Mouse (Mus musculus) liver, embryonic 13.5 days (tissue): Measurements from ENCODE around the gene Hexa. TPM values are rescaled to one million over a fixed set of nuclear protein-coding genes. Genes with fewer than 3 reads are reported as not detected.

Source experiments
- ATAC-seq: fragments of 200-750 bp; cut with Nextera tagmentation; 2 replicates; pipeline ENCODE4 v1.8.0; 2017; ENCODE audit warnings: low read depth, mild to moderate bottlenecking, moderate number of reproducible peaks, moderate library complexity
- DNase-seq: peaks from one replicate; pipeline ENCODE4 v3.0.0; 2022
- H3K27ac ChIP-seq: fragments of 300-500 bp; sonication (generic); 2 replicates; pipeline ENCODE4 v1.5.1; 2015; ENCODE audit warnings: moderate library complexity, mild to moderate bottlenecking, inconsistent platforms
- H3K27me3 ChIP-seq: fragments of 300-500 bp; sonication (generic); 2 replicates; pipeline ENCODE4 v1.6.1; 2015; ENCODE audit warnings: mild to moderate bottlenecking, inconsistent platforms
- H3K36me3 ChIP-seq: fragments of 300-500 bp; sonication (generic); 2 replicates; pipeline ENCODE4 v1.6.1; 2015; ENCODE audit warnings: mild to moderate bottlenecking, inconsistent platforms
- H3K4me1 ChIP-seq: fragments of 300-500 bp; sonication (generic); replicated peaks from 2 replicates; pipeline ENCODE4 v1.6.1; 2015; ENCODE audit warnings: inconsistent platforms
- H3K4me2 ChIP-seq: fragments of 300-500 bp; sonication (generic); 2 replicates; pipeline ENCODE4 v1.6.1; 2015; ENCODE audit warnings: inconsistent platforms, mild to moderate bottlenecking, moderate library complexity
- H3K4me3 ChIP-seq: fragments of 300-500 bp; sonication (generic); replicated peaks from 2 replicates; pipeline ENCODE4 v1.5.1; 2015; ENCODE audit warnings: mild to moderate bottlenecking, inconsistent platforms
- H3K9ac ChIP-seq: fragments of 300-500 bp; sonication (generic); 2 replicates; pipeline ENCODE4 v1.6.1; 2015; ENCODE audit warnings: mild to moderate bottlenecking, inconsistent platforms
- H3K9me3 ChIP-seq: fragments of 300-500 bp; sonication (generic); replicated peaks from 2 replicates; pipeline ENCODE4 v1.6.1; 2016; ENCODE audit warnings: inconsistent platforms
- WGBS: fragments of 180-500 bp; shearing (Covaris S2); methylation state at CpG from one replicate; pipeline ENCODE4 v1.1.7; 2015; ENCODE audit not compliant: insufficient replicate concordance; 5-methylcytosine and 5-hydroxymethylcytosine counted together
- polyA plus RNA-seq: library from polyadenylated mRNA; unstranded; fragments of >200 nt; fragmentation: Nextera tagmentation; extraction: Ambion mirVana; gene quantifications from 2 replicates; pipeline ENCODE4 v1.2.1, GENCODE M21; 2015

The Hexa gene
- polyA plus RNA-seq, 1 experiment from 2014 or later = 32.1 TPM

DNA sequence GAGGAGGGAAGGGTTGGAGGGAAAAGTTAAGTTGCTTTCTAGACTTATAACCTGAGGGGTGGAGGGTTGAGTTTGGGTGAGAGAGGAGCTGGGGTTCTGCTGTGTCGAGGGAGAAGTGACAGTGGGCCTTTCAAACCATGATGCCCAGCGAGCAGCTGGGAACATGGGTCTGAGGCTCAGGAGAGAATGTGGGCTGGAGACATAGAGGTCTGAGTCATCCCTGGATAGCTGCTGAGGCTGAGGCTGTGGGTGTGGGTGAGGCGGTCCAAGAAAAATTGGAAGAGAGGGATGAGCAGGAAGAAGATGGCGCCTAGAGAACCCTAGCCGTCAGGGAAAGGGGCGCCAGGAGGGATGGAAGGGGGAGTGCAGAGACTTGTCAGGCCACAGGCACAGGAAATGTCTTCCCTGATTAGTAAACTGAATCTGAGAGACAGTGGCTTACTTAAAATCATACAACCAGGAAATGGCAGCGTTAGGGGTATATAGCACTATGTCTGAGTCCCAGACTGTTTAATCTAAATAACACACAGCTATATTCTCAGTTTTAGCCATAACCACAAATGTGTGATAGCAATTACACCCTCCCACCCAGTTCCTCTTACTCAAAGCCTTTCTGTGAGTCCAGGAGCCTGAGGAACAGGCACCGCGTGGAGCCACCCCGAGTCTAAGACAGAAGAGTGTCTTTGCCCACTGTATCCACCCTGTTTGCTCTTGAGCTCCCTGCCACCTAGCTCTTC, 50.5 kb downstream of the Hexa start:
- no peaks in the 10 kb centered on the region for H3K9me3 ChIP-seq
- no peak overlapping the region for H3K27ac ChIP-seq
- ATAC-seq (no peak), DNase-seq (no peak)
- no peak overlapping the region for H3K4me2 ChIP-seq
- 33% methylated on average over 10 of the region's 10 CpGs for WGBS
- no peaks in the 10 kb centered on the region for H3K36me3 ChIP-seq
- H3K4me1 ChIP-seq = no peaks in the 10 kb centered on the region
- no peak overlapping the region for H3K9ac ChIP-seq
- peaks cover 74% of the 10 kb centered on the region for H3K27me3 ChIP-seq
- no peak overlapping the region for H3K4me3 ChIP-seq

DNA sequence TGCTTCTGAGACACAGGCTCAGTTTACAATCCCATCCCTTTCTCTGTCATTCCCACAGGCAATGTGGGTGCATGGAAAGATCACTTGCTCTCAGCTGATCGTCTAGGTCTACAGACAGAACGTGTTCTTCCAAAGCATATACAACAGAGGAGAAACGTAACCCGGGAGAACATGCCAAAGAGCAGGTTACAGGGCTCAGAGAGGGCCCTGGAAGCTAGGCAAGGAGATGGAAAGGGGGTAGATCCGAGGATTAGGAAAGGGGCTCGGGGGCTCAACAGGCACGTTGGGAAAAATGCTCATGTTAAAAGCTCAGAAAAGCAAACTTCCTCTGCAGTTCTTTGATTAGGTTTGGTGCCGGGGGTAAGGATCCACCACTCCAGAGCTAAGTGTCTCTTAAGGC, 62.3 kb downstream of the Hexa start:
- Histone ChIP-seq H3K9me3 (no peaks in the 10 kb centered on the region), H3K27me3 (peaks cover 70% of the 10 kb centered on the region), H3K4me1 (no peaks in the 10 kb centered on the region), H3K4me2 (no peak overlapping the region), H3K9ac (no peak overlapping the region), H3K4me3 (no peak overlapping the region), H3K36me3 (no peaks in the 10 kb centered on the region), H3K27ac (no peak overlapping the region)
- WGBS = 52% methylated on average over 8 of the region's 8 CpGs
- DNase-seq = no peak
- ATAC-seq = no peak

DNA sequence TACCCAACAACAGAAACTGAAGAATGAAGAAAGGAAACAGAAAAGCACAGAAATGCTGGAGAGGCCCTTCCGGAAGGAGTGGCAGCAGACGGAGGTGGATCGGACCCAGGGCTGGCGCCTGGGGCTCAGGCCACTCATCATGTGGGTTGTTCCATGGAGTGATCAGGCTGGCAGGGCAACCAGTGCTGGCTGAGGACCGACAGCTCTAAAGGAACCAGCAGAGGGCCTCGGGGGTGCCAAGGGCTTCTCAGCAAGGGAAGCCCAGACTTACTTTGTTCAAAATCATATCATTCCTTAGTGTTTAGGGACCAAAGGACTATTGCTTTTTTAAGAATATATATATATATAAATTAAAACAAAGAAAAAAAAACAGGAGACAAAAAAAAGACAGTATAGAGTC, 66.6 kb downstream of the Hexa start:
- 51% methylated on average over 6 of the region's 6 CpGs for WGBS
- no peak for DNase-seq
- Histone ChIP-seq H3K9ac (no peak overlapping the region), H3K27ac (no peak overlapping the region), H3K4me3 (no peak overlapping the region), H3K36me3 (no peaks in the 10 kb centered on the region), H3K4me2 (no peak overlapping the region), H3K9me3 (no peaks in the 10 kb centered on the region), H3K4me1 (no peaks in the 10 kb centered on the region), H3K27me3 (peaks cover 57% of the 10 kb centered on the region)
- ATAC-seq = no peak

DNA sequence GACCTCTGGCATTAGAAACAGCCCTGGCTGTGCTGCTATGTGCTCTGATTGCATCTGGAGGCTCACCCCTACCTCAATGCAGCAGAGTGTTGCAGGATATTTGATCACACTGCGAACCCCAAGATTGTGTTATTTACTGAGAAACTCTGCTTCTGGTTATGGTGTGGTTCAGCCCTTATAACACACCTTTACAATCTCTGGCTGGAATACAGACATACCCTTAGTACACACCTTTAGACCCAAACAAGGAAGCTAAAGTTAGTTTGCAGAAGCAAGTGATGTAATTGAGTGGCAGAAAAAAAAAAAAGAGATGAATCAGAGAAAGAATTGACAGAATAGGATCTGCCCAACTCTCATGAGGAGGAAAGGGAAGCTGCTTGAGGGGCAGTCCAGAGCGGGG, 71.6 kb downstream of the Hexa start:
- no peak overlapping the region for H3K27ac ChIP-seq
- WGBS = 54% methylated on average over 2 of the region's 2 CpGs
- H3K9me3 ChIP-seq = no peaks in the 10 kb centered on the region
- no peak overlapping the region for H3K4me2 ChIP-seq
- H3K4me3 ChIP-seq = no peak overlapping the region
- ATAC-seq (no peak), DNase-seq (no peak)
- no peaks in the 10 kb centered on the region for H3K36me3 ChIP-seq
- no peak overlapping the region for H3K9ac ChIP-seq
- peaks cover 24% of the 10 kb centered on the region for H3K27me3 ChIP-seq
- H3K4me1 ChIP-seq = peaks cover under 1% of the 10 kb centered on the region; the same call in 1 of the 2 replicates

Other genes starting within 250 kb of the Hexa start
- gene Adpgk, start 248.0 kb upstream of the Hexa start, polyA plus RNA-seq = 16.6 and 19.6 TPM in 2 replicates
- 2.7 and 3.2 TPM in 2 replicates for gene Bbs4, start 186.0 kb upstream of the Hexa start, polyA plus RNA-seq
- 5.2 and 6.1 TPM in 2 replicates for gene Arih1, start 52.9 kb upstream of the Hexa start, polyA plus RNA-seq
- 0.16 TPM in 1 of 2 replicates, not detected in the other for gene Tmem202, start 307 bp downstream of the Hexa start, polyA plus RNA-seq
- 0.12 TPM in 1 of 2 replicates, not detected in the other for gene Celf6, start 38.4 kb downstream of the Hexa start, polyA plus RNA-seq
- 3.7 and 3.9 TPM in 2 replicates for gene Parp6, start 77.7 kb downstream of the Hexa start, polyA plus RNA-seq
- 229 and 232 TPM in 2 replicates for gene Pkm, start 116.8 kb downstream of the Hexa start, polyA plus RNA-seq
- gene Gramd2, start 140.6 kb downstream of the Hexa start, polyA plus RNA-seq = 0.05 TPM in 1 of 2 replicates, not detected in the other
- gene Senp8, start 211.2 kb downstream of the Hexa start, polyA plus RNA-seq = 4.4 and 4.7 TPM in 2 replicates
- 2.5 and 3.0 TPM in 2 replicates for gene Myo9a, start 211.4 kb downstream of the Hexa start, polyA plus RNA-seq